Mouse (Mus musculus) mouse embryonic stem cell (cell line): ENCODE results near the gene Accs.

Source experiments
- in situ Hi-C, 2 experiments: fragments of 300-500 bp; cut with MboI; formaldehyde crosslinking; loops; 1 replicate in 1 of 2; 3 replicates in 1 of 2; pipeline ENCODE4 v1.14.3; 2019 to 2020; ENCODE audit warnings: low sequenced_read_pairs in 2 of 2, low pct_unique_long_range_greater_than_20kb in 1 of 2, mixed read lengths in 1 of 2; ENCODE audit not compliant: unreplicated experiment in 1 of 2

Accs gene

GRCm38 (mm10) chr2:93849505-93850089 lies at the start of gene Accs:
TSS of gene Accs (minus strand) at chr2:93849943.
- in situ Hi-C loops: loop anchor here in 1 of 2 experiments (25.0 kb wide), 1 partner anchor 413 kb away; no protein-coding TSS in a partner anchor

- in situ Hi-C loops: no loop called here
These were observed 42.0 kb upstream of the Accs start for GRCm38 (mm10) chr2:93891611-93892280.

DNA sequence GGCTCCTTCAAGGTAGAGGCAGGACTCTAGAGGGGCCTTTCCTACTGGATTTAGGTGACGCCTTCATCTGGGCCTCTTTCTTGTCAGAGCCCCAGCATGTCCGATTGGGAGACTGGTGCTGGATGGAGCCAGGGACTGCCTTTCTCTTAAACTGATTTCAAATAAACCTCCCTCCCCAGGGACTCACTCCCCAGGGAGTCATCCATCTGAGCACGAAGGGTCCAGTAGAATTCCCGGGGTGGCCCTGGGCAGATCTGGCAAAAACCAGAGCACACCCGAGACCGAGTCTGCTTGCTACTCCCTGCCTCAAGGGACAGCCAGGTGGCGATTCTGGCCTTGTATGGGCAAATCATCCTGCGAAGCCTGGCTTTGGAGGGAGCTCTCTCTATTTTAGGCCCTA lies 40.4 kb upstream of the Accs start:
- in situ Hi-C loops: no loop called here

GRCm38 (mm10) chr2:93889071-93889470 lies 39.3 kb upstream of the Accs start:
- in situ Hi-C loops: no loop called here

GRCm38 (mm10) chr2:93888366-93888765 lies 38.6 kb upstream of the Accs start:
- in situ Hi-C loops: no loop called here

- in situ Hi-C loops: no loop called here
These were observed 37.5 kb upstream of the Accs start for GRCm38 (mm10) chr2:93887273-93887672.

DNA sequence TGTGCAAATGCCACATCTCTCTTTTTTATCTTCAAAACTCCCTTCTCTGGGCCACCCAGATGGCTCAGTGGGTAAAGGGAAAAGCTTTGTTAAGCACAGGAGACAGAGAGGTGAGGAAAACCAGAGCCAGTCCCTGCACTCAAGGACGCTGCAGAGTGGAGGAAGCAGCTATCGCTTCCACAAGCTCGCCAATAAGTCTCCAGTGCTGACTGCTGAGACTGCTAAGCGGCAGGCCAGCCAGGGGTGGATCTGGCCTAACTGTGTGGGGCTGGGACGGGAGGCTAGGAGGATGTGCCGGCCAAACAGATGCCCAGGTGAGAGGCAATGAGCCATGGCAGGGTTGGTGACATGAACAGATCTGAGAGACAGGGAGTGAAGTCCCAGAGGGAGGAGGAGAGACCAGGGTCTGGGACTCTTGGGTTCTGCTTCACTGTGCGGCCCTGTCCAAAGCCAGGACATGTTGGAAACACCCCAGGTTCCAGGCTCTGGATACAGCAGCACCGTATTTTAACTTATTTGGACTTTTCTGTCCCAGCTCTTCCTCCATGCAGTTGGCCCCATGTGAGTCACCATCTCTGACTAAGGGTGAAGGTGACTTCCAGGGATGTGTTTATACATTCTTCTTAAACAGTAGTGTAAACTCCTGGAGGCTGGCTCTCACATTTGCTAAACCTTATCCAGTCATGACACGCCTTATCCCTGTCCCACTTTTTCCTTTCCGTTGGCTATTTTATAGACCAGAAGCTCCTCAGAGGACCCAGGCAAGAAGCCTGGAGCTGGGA lies 36.5 kb upstream of the Accs start:
- in situ Hi-C loops: no loop called here

- in situ Hi-C loops: no loop called here
These were observed 33.3 kb upstream of the Accs start for GRCm38 (mm10) chr2:93883066-93883465.

GRCm38 (mm10) chr2:93881640-93882367 lies 32.1 kb upstream of the Accs start:
- in situ Hi-C loops: no loop called here

GRCm38 (mm10) chr2:93880981-93881380 lies 31.2 kb upstream of the Accs start:
- in situ Hi-C loops: no loop called here

GRCm38 (mm10) chr2:93880450-93880849 lies 30.7 kb upstream of the Accs start:
- in situ Hi-C loops: no loop called here

GRCm38 (mm10) chr2:93877005-93877404 lies 27.3 kb upstream of the Accs start:
- in situ Hi-C loops: loop anchor here in 1 of 2 experiments (10.0 kb wide), 1 partner anchor 128 kb away; no protein-coding TSS in a partner anchor

- in situ Hi-C loops: loop anchor here in 1 of 2 experiments (10.0 kb wide), 1 partner anchor 130 kb away; no protein-coding TSS in a partner anchor
These were observed 24.9 kb upstream of the Accs start for GRCm38 (mm10) chr2:93874606-93875005.

DNA sequence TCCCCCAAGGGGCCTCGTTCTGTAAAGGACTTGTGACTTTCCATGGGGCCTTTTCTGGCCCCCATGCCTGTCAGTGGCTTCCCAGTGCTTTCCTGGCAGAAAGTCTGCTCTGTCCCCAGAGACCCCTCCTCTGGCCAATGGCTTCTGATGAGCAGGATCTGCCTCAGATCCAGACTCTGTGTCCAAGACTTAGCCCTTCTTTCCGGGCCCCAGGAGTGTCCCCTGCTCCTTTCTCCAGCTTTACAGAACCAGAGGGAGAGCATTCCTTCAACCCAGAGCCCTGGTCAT lies 24.4 kb upstream of the Accs start:
- in situ Hi-C loops: loop anchor here in 1 of 2 experiments (10.0 kb wide), 1 partner anchor 131 kb away; no protein-coding TSS in a partner anchor

DNA sequence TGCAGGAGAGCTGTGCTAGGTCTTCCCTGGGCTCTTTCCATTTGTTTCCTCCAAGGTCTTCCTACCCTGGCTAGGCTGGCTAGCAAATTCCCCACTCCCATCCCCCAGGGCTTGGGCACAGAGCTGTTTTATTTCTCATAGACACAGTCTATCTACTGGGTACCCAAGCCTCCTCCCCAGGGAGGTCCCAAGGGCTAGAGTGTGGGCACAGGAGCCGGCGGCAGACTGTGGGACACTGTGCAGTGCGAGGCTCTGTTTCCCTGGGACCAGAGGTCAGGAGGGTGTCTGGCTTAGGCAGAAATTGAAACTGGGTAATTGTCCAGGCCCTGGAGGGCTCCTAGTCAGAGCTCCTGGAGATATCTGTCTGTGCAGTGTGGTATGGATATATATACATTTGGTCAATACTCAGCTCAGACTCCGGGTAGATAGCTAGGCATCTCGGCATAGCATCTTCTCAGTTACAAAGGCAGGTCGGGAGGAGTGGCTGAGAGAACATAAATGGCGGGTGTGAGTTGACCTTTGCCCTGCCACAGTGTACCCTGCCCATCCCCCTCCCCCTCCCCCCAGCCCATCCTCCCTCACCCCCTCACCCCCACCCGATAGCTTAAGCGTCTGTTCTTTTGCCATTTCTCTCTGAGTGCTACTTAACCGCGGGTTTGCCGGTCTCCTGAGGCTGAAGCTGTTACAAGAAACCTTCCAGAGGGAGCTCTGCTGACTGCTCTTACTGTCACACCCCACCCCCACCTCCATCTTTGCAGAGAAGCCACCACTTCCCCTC lies 23.9 kb upstream of the Accs start:
- in situ Hi-C loops: loop anchor here in 1 of 2 experiments (10.0 kb wide), 1 partner anchor 131 kb away; no protein-coding TSS in a partner anchor

GRCm38 (mm10) chr2:93872257-93872656 lies 22.5 kb upstream of the Accs start:
- in situ Hi-C loops: loop anchor here in 1 of 2 experiments (10.0 kb wide), 1 partner anchor 133 kb away; no protein-coding TSS in a partner anchor

DNA sequence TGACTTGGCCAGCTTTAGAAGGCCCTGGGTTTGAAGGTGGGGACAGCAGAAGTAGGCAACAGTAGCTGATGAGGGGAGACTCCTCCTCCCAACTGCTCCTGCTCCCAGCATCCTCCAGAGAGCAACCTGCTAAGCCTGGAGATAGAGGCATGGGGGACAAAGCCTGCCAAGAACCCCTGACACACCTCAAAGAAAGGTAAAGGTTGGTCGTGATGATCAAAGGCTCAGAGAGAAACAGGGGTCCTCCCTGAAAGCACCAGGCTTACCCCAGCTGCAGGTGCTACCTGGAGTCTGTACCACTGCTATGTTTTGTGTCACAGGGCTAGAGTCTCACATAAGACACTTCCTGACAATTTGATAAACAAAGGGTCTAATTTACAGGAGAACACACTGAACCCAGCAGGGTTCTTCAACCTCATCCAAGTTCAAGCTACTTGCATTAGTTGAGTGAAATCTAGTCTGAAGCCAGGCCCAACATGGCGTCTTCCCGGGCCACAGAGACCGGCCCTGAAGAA lies 21.7 kb upstream of the Accs start:
- in situ Hi-C loops: loop anchor here in 1 of 2 experiments (10.0 kb wide), 1 partner anchor 133 kb away; no protein-coding TSS in a partner anchor

GRCm38 (mm10) chr2:93870842-93871241 lies 21.1 kb upstream of the Accs start:
- in situ Hi-C loops: loop anchor here in 1 of 2 experiments (10.0 kb wide), 1 partner anchor 134 kb away; no protein-coding TSS in a partner anchor
